Mouse (Mus musculus): ENCODE measurements at regions not wholly inside any gene's neighbourhood (a gene's known extent, or its start where the extent isn't known, plus 50 kb on each side); places are given as distances from the start of the nearest gene placed in this dataset.

- no peaks in the 10 kb centered on the region for H3K27me3 ChIP-seq (ENCODE audit: control insufficient read depth, insufficient read depth, low read length)
- H3K27ac ChIP-seq (ENCODE audit: low read length): no peak overlapping the region
- H3K36me3 ChIP-seq (ENCODE audit: control insufficient read depth, insufficient read depth, low read length): no peaks in the 10 kb centered on the region
- H3K4me2 ChIP-seq (ENCODE audit: low read depth, low read length): no peak overlapping the region
- no peak overlapping the region for H3K4me3 ChIP-seq (replicated peaks; ENCODE audit: low read length)
- no peaks in the 10 kb centered on the region for H3K9me3 ChIP-seq (replicated peaks; ENCODE audit: control insufficient read depth, low read length)
- no peak for ATAC-seq (ENCODE audit: insufficient read depth, low FRiP score)
- no peak overlapping the region for H3K9ac ChIP-seq (ENCODE audit: low read length)
- no peaks in the 10 kb centered on the region for H3K4me1 ChIP-seq (ENCODE audit: control insufficient read depth, insufficient read depth, low read length)
- 43% methylated on average over 11 of the region's 11 CpGs for WGBS
Observed at GRCm38 (mm10) chr14:58815616-58816539, 326.8 kb downstream of the 1700129C05Rik start.

DNA sequence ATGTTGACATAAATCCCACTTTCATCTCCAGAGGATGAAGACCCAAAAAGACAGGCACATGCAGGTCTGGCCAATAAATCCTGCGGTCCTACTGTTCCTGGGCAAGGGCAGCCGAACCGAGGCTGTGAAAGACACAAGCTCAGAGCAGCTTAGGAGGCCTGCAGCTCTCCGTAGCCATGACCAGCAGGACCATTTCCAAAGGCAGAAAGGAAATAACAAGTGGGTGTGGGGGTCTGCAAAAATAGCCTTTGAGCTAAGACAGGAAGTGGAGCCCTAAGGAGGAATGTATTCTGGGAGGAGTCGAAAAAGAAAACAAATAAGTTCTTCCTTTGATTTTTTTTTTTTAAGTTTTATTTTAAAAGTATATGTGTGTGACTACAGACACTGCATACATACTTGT is 330.1 kb downstream of the 1700129C05Rik start:
- peak overlapping the region; percentile 57 for H3K27ac ChIP-seq (ENCODE audit: low read length)
- no peaks in the 10 kb centered on the region for H3K27me3 ChIP-seq (ENCODE audit: control insufficient read depth, insufficient read depth, low read length)
- ATAC-seq (ENCODE audit: insufficient read depth, low FRiP score): no peak
- H3K4me1 ChIP-seq (ENCODE audit: control insufficient read depth, insufficient read depth, low read length): peaks cover 3% of the 10 kb centered on the region; the same call in 1 of the 2 replicates
- WGBS: 57% methylated on average over 5 of the region's 5 CpGs
- H3K4me3 ChIP-seq (replicated peaks; ENCODE audit: low read length): no peak overlapping the region
- no peak overlapping the region for H3K4me2 ChIP-seq (ENCODE audit: low read depth, low read length)
- no peak overlapping the region for H3K9ac ChIP-seq (ENCODE audit: low read length)
- H3K9me3 ChIP-seq (replicated peaks; ENCODE audit: control insufficient read depth, low read length): no peaks in the 10 kb centered on the region
- H3K36me3 ChIP-seq (ENCODE audit: control insufficient read depth, insufficient read depth, low read length): no peaks in the 10 kb centered on the region

DNA sequence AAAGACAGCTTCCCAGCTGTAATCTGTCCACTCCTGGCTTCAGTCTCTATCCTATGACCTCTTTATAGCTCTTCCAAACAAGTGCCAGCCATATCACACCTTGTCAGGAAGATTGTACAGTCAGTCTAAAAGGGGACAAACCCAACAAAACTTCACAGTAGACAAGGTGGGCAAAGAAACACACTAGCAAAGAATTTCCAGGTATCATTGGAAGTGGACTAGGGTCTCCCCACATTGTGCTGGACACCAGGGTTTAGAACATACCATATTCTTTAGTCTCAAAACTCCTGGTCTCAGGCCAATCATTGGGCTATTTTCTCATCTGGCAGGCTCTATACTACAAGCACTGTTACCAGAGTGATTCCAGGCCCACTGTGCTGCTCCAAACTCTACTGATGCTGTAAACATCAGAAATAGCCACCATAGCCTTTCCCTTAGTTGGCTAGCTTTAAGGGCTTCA is 341.3 kb downstream of the 1700129C05Rik start:
- Histone ChIP-seq H3K4me3 (replicated peaks; ENCODE audit: low read length) (no peak overlapping the region), H3K9ac (ENCODE audit: low read length) (no peak overlapping the region), H3K36me3 (ENCODE audit: control insufficient read depth, insufficient read depth, low read length) (no peaks in the 10 kb centered on the region), H3K4me2 (ENCODE audit: low read depth, low read length) (no peak overlapping the region), H3K27ac (ENCODE audit: low read length) (no peak overlapping the region), H3K27me3 (ENCODE audit: control insufficient read depth, insufficient read depth, low read length) (no peaks in the 10 kb centered on the region), H3K9me3 (replicated peaks; ENCODE audit: control insufficient read depth, low read length) (no peaks in the 10 kb centered on the region), H3K4me1 (ENCODE audit: control insufficient read depth, insufficient read depth, low read length) (no peaks in the 10 kb centered on the region)
- ATAC-seq (ENCODE audit: insufficient read depth, low FRiP score): no peak

GRCm38 (mm10) chr14:58788190-58788945 is 354.3 kb downstream of the 1700129C05Rik start:
- H3K36me3 ChIP-seq (ENCODE audit: control insufficient read depth, insufficient read depth, low read length): no peaks in the 10 kb centered on the region
- H3K9ac ChIP-seq (ENCODE audit: low read length): no peak overlapping the region
- 64% methylated on average over 10 of the region's 10 CpGs for WGBS
- no peak overlapping the region for H3K4me3 ChIP-seq (replicated peaks; ENCODE audit: low read length)
- no peaks in the 10 kb centered on the region for H3K4me1 ChIP-seq (ENCODE audit: control insufficient read depth, insufficient read depth, low read length)
- H3K27me3 ChIP-seq (ENCODE audit: control insufficient read depth, insufficient read depth, low read length): no peaks in the 10 kb centered on the region
- no peak overlapping the region for H3K4me2 ChIP-seq (ENCODE audit: low read depth, low read length)
- H3K27ac ChIP-seq (ENCODE audit: low read length): no peak overlapping the region
- H3K9me3 ChIP-seq (replicated peaks; ENCODE audit: control insufficient read depth, low read length): no peaks in the 10 kb centered on the region
- no peak for ATAC-seq (ENCODE audit: insufficient read depth, low FRiP score)

GRCm38 (mm10) chr14:58787618-58788017 is 355.1 kb downstream of the 1700129C05Rik start:
- Histone ChIP-seq H3K4me3 (replicated peaks; ENCODE audit: low read length) (no peak overlapping the region), H3K27ac (ENCODE audit: low read length) (no peak overlapping the region), H3K9ac (ENCODE audit: low read length) (no peak overlapping the region), H3K4me1 (ENCODE audit: control insufficient read depth, insufficient read depth, low read length) (no peaks in the 10 kb centered on the region), H3K27me3 (ENCODE audit: control insufficient read depth, insufficient read depth, low read length) (no peaks in the 10 kb centered on the region), H3K36me3 (ENCODE audit: control insufficient read depth, insufficient read depth, low read length) (no peaks in the 10 kb centered on the region), H3K9me3 (replicated peaks; ENCODE audit: control insufficient read depth, low read length) (no peaks in the 10 kb centered on the region), H3K4me2 (ENCODE audit: low read depth, low read length) (no peak overlapping the region)
- 74% methylated on average over 2 of the region's 2 CpGs for WGBS
- no peak for ATAC-seq (ENCODE audit: insufficient read depth, low FRiP score)

- H3K4me3 ChIP-seq (replicated peaks; ENCODE audit: low read length): no peak overlapping the region
- H3K9ac ChIP-seq (ENCODE audit: low read length): no peak overlapping the region
- no peak overlapping the region for H3K4me2 ChIP-seq (ENCODE audit: low read depth, low read length)
- H3K27ac ChIP-seq (ENCODE audit: low read length): no peak overlapping the region
- 85% methylated on average over 4 of the region's 4 CpGs for WGBS
- H3K27me3 ChIP-seq (ENCODE audit: control insufficient read depth, insufficient read depth, low read length): no peaks in the 10 kb centered on the region
- ATAC-seq (ENCODE audit: insufficient read depth, low FRiP score): no peak
- H3K36me3 ChIP-seq (ENCODE audit: control insufficient read depth, insufficient read depth, low read length): no peaks in the 10 kb centered on the region
- H3K9me3 ChIP-seq (replicated peaks; ENCODE audit: control insufficient read depth, low read length): no peaks in the 10 kb centered on the region
- H3K4me1 ChIP-seq (ENCODE audit: control insufficient read depth, insufficient read depth, low read length): no peaks in the 10 kb centered on the region
Observed at GRCm38 (mm10) chr14:58786791-58787491, 355.8 kb downstream of the 1700129C05Rik start.

DNA sequence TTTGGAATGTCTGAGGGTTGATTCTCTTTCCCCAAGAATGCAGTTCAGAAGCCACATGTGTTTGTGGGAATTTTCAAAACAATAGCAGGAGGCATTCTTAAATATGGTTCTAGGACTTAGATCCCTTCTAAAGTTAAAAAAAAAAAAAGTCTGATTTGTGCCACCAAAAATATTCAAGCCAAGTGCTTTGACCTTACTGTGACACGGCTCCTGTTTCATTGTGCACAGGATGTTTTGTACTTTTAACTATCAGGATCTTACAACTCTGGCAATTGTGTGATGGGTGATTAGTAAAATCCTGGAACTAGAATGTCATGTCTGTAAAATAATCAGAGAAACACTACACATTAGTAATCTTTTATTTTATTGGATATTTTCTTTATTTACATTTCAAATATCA is 359.5 kb downstream of the 1700129C05Rik start:
- 64% methylated on average over 1 of the region's 1 CpGs for WGBS
- no peaks in the 10 kb centered on the region for H3K27me3 ChIP-seq (ENCODE audit: control insufficient read depth, insufficient read depth, low read length)
- ATAC-seq (ENCODE audit: insufficient read depth, low FRiP score): no peak

DNA sequence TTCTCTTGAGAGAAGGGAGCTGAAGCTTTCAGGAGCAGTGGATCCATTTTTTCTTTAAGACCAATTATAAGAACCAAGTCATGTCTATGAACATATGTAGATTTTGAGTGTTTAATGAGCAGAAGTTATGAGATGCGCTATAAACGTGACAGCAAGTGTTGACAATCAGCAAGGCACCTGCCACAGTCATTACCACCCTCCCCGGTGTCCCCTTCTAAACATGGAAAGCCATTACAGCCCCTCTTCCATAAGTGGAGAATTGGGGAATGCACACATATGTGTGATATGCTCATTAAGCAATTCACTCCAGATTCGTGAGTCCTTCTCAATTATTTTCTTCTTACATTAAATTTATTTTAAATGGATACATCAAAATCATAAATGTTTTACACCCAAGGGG is 362.4 kb downstream of the 1700129C05Rik start:
- Histone ChIP-seq H3K4me3 (replicated peaks; ENCODE audit: low read length) (no peak overlapping the region), H3K27ac (ENCODE audit: low read length) (no peak overlapping the region), H3K9me3 (replicated peaks; ENCODE audit: control insufficient read depth, low read length) (no peaks in the 10 kb centered on the region), H3K4me2 (ENCODE audit: low read depth, low read length) (no peak overlapping the region), H3K9ac (ENCODE audit: low read length) (no peak overlapping the region), H3K4me1 (ENCODE audit: control insufficient read depth, insufficient read depth, low read length) (no peaks in the 10 kb centered on the region), H3K27me3 (ENCODE audit: control insufficient read depth, insufficient read depth, low read length) (no peaks in the 10 kb centered on the region), H3K36me3 (ENCODE audit: control insufficient read depth, insufficient read depth, low read length) (no peaks in the 10 kb centered on the region)
- no peak for ATAC-seq (ENCODE audit: insufficient read depth, low FRiP score)
- 81% methylated on average over 4 of the region's 4 CpGs for WGBS

More for the DNA sequence above, 359.5 kb downstream of the 1700129C05Rik start:
- H3K4me2 ChIP-seq (ENCODE audit: low read depth, low read length): no peak overlapping the region
- no peaks in the 10 kb centered on the region for H3K36me3 ChIP-seq (ENCODE audit: control insufficient read depth, insufficient read depth, low read length)
- no peak overlapping the region for H3K9ac ChIP-seq (ENCODE audit: low read length)
- H3K4me3 ChIP-seq (replicated peaks; ENCODE audit: low read length): no peak overlapping the region
- H3K9me3 ChIP-seq (replicated peaks; ENCODE audit: control insufficient read depth, low read length): no peaks in the 10 kb centered on the region
- no peak overlapping the region for H3K27ac ChIP-seq (ENCODE audit: low read length)
- H3K4me1 ChIP-seq (ENCODE audit: control insufficient read depth, insufficient read depth, low read length): no peaks in the 10 kb centered on the region

- Histone ChIP-seq H3K4me2 (ENCODE audit: low read depth, low read length) (no peak overlapping the region), H3K9ac (ENCODE audit: low read length) (no peak overlapping the region), H3K27ac (ENCODE audit: low read length) (no peak overlapping the region), H3K4me3 (replicated peaks; ENCODE audit: low read length) (no peak overlapping the region), H3K27me3 (ENCODE audit: control insufficient read depth, insufficient read depth, low read length) (no peaks in the 10 kb centered on the region), H3K9me3 (replicated peaks; ENCODE audit: control insufficient read depth, low read length) (no peaks in the 10 kb centered on the region), H3K4me1 (ENCODE audit: control insufficient read depth, insufficient read depth, low read length) (no peaks in the 10 kb centered on the region), H3K36me3 (ENCODE audit: control insufficient read depth, insufficient read depth, low read length) (no peaks in the 10 kb centered on the region)
- ATAC-seq (ENCODE audit: insufficient read depth, low FRiP score): no peak
- 70% methylated on average over 4 of the region's 4 CpGs for WGBS
Observed at GRCm38 (mm10) chr14:58778675-58779074, 364.0 kb downstream of the 1700129C05Rik start.
